Mouse (Mus musculus) cerebellum, adult 2 months (tissue): ENCODE results near the gene Rnd2. TPM values are rescaled to one million over a fixed set of nuclear protein-coding genes. Genes with fewer than 3 reads are reported as not detected.
A peak's percentile ranks its signal among the peaks of the same experiment; 100 is the strongest.

Experiments used
- DNase-seq, 2 experiments: peaks; one replicate each; pipeline ENCODE4 v3.0.0; 2021
- H3K27ac ChIP-seq: fragments of 200-500 bp; 2 replicates; pipeline ENCODE4 v1.5.1; 2012; ENCODE audit warnings: low read length, control low read depth, inconsistent platforms; ENCODE audit not compliant: insufficient read depth
- H3K27me3 ChIP-seq: fragments of 200-500 bp; 2 replicates; pipeline ENCODE4 v1.6.1; 2012; ENCODE audit warnings: inconsistent platforms, mild to moderate bottlenecking, low read length, moderate library complexity; ENCODE audit not compliant: control insufficient read depth, insufficient read depth
- H3K4me1 ChIP-seq: fragments of 200-500 bp; 2 replicates; pipeline ENCODE4 v1.6.1; 2011; ENCODE audit warnings: low read length; ENCODE audit not compliant: control insufficient read depth, insufficient read depth
- H3K4me3 ChIP-seq: fragments of 200-500 bp; replicated peaks from 2 replicates; pipeline ENCODE3; 2011; ENCODE audit warnings: mild to moderate bottlenecking, low read depth, low read length, control low read depth; ENCODE audit not compliant: insufficient read depth
- CTCF ChIP-seq: fragments of 200-500 bp; IDR thresholded peaks from 2 replicates; pipeline ENCODE4 v1.5.1; 2011; ENCODE audit warnings: low read depth, mild to moderate bottlenecking, control low read depth, low read length, moderate library complexity, borderline replicate concordance; ENCODE audit not compliant: insufficient read depth
- POLR2A ChIP-seq: fragments of 200-500 bp; IDR thresholded peaks from 2 replicates; pipeline ENCODE4 v1.6.1; 2011; ENCODE audit warnings: low read length, control low read depth, borderline replicate concordance; ENCODE audit not compliant: insufficient read depth
- WGBS: fragments of 180-500 bp; shearing (Covaris S2); methylation state at CpG from one replicate; pipeline ENCODE4 v1.1.7; 2018; 5-methylcytosine and 5-hydroxymethylcytosine counted together
- polyA plus RNA-seq: library from polyadenylated mRNA; depleted of rRNA; stranded (reverse); fragments of >200 nt; gene quantifications from 2 replicates; pipeline ENCODE4 v1.2.3, GENCODE M21; 2012; rRNA removed

Rnd2 gene
- polyA plus RNA-seq, 1 experiment = 275 TPM

DNA sequence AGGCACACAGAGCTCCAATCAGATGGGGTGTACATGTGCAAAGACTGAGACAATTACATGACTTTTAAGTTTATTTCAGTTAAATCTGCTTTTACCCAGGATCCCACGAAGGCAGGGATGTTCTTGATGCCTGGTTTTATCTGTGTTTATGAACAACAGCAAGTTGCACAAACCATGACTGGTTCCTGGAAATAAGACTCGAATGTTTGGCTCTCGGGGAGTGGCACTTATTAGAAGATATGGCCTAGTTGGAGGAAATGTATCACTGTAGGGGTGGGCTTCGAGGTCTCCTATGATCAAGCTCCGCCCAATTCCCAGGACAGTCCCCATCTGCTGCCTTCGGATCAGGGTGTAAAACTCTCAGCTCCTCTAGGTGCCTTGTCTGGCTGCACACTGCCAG, 21.3 kb downstream of the Rnd2 start:
- H3K27me3 ChIP-seq = no peaks in the 10 kb centered on the region
- WGBS = 65% methylated on average over 6 of the region's 6 CpGs
- H3K4me3 ChIP-seq = no peak overlapping the region
- DNase-seq = no peak
- no peak overlapping the region for H3K27ac ChIP-seq
- H3K4me1 ChIP-seq = no peaks in the 10 kb centered on the region
- TF ChIP-seq CTCF (no peak), POLR2A (no peak)

DNA sequence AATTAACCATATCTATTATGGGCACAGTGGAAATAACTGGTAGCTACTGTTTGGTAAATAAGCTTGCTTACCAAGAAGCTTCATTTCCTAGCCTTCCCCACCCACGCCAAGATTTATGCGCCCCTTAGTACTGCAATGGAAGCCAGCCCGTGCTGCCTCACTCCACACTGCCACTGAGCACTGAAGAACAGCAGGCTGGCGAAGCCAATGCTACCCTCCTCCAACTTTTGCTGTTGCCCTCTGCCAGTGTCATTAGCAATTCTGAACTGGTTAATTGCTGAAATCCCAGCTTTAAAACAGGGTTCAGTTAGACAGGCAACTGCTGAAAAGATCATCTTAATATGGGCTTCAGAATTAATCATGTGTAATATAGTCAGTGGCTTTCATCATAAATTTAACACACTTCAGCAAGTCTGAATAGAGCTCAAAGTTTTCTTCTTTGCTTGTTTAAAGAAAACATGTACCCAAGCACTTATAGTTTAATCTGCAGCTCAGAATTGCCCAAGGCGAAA, 41.5 kb downstream of the Rnd2 start:
- Histone ChIP-seq H3K4me1 (no peaks in the 10 kb centered on the region), H3K27ac (no peak overlapping the region), H3K27me3 (no peaks in the 10 kb centered on the region), H3K4me3 (no peak overlapping the region)
- TF ChIP-seq CTCF (no peak), POLR2A (no peak)
- 55% methylated on average over 5 of the region's 5 CpGs for WGBS
- no peak for DNase-seq

DNA sequence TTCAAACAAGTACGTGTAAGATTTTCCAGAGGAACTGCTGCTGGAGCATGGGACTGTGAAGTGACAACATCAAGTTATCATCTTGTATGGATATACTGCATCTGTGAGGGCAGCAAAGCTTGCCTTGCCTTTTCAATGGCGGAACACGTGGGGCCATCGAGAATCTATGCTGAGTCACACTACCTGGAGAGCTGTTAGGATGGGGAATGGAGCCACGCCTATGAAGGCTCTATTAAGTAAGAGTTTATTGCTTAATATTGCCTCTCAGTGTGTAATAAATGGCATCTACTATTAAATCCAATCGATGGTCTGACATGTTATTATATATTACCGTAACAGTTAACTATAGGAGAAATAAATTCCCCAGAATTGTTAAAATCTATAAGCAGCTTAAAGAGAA, 42.3 kb downstream of the Rnd2 start:
- Histone ChIP-seq H3K4me3 (no peak overlapping the region), H3K27ac (no peak overlapping the region), H3K27me3 (no peaks in the 10 kb centered on the region), H3K4me1 (no peaks in the 10 kb centered on the region)
- WGBS = 93% methylated on average over 7 of the region's 7 CpGs
- TF ChIP-seq POLR2A (no peak), CTCF (no peak)
- DNase-seq = no peak

DNA sequence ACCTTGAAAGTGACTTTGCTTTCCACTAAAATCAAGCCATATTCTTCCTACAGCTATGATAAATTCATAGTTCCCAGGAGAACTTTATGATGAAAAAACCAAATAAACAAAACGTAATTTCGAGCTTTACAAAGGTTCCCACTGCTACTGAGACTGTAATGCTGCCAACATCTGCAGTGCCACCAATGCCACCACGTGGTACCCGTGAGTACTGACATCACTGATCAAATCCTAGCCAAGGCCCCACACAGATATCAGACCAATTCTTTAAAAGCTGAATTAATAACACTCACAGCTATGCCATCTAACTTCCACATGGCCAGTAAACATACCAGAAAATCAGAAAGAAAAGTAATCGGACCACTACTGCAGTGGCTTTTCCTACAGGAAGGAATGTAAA, 54.1 kb downstream of the Rnd2 start:
- Histone ChIP-seq H3K4me1 (no peaks in the 10 kb centered on the region), H3K4me3 (no peak overlapping the region), H3K27ac (no peak overlapping the region), H3K27me3 (no peaks in the 10 kb centered on the region)
- 34% methylated on average over 5 of the region's 5 CpGs for WGBS
- no peak for TF ChIP-seq POLR2A
- peak; percentile 17; the same call in 1 of the 2 replicates for TF ChIP-seq CTCF
- no peak for DNase-seq

DNA sequence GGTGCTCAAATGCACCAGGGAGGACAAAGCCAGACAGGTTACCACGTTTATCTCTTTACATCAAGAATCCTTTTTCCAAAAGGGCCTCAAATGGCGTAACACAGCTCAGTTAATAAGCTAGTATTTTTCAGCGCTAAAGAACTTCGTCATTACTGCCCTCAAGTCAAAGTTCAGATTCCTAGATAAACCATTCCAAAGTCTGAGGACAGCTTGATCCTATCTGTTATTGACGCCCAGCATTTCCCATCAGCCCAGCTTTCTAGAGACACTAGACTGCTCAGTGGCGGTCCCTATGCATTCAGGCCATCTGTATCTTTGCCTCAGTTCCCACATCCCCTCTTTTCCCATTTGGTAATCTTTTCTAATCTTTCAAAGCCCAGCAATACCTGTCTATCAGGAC, 54.6 kb downstream of the Rnd2 start:
- DNase-seq = no peak
- no peaks in the 10 kb centered on the region for H3K4me1 ChIP-seq
- H3K27me3 ChIP-seq = no peaks in the 10 kb centered on the region
- no peak for TF ChIP-seq POLR2A
- TF ChIP-seq CTCF = no peak
- WGBS = 91% methylated on average over 6 of the region's 6 CpGs
- H3K4me3 ChIP-seq = no peak overlapping the region
- no peak overlapping the region for H3K27ac ChIP-seq

Other genes starting within 250 kb of the Rnd2 start
- gene Ezh1, start 238.5 kb upstream of the Rnd2 start, polyA plus RNA-seq = 64.4 and 70.7 TPM in 2 replicates
- gene Ramp2, start 219.0 kb upstream of the Rnd2 start, polyA plus RNA-seq = 50.3 and 52.7 TPM in 2 replicates
- gene Vps25, start 211.3 kb upstream of the Rnd2 start, polyA plus RNA-seq = 66.8 and 67.0 TPM in 2 replicates
- 2.6 and 3.1 TPM in 2 replicates for gene Wnk4, start 204.4 kb upstream of the Rnd2 start, polyA plus RNA-seq
- gene Cntd1, start 186.0 kb upstream of the Rnd2 start, polyA plus RNA-seq = 0.65 TPM in 2 replicates
- gene Coa3, start 185.9 kb upstream of the Rnd2 start, polyA plus RNA-seq = 174 and 218 TPM in 2 replicates
- gene Becn1, start 162.7 kb upstream of the Rnd2 start, polyA plus RNA-seq = 122 and 132 TPM in 2 replicates
- gene Psme3, start 148.8 kb upstream of the Rnd2 start, polyA plus RNA-seq = 98.4 and 100 TPM in 2 replicates
- gene Aoc2, start 139.9 kb upstream of the Rnd2 start, polyA plus RNA-seq = 2.9 and 3.0 TPM in 2 replicates
- gene Aoc3, start 134.4 kb upstream of the Rnd2 start, polyA plus RNA-seq = 0.75 and 0.76 TPM in 2 replicates
- gene G6pc, start 97.4 kb upstream of the Rnd2 start, polyA plus RNA-seq = 0.08 TPM in 1 of 2 replicates, not detected in the other
- 53.2 and 55.3 TPM in 2 replicates for gene Aarsd1, start 47.4 kb upstream of the Rnd2 start, polyA plus RNA-seq
- 2.9 and 3.1 TPM in 2 replicates for gene Gm27029, start 40.2 kb upstream of the Rnd2 start, polyA plus RNA-seq
- 31.8 and 32.0 TPM in 2 replicates for gene Rundc1, start 39.9 kb upstream of the Rnd2 start, polyA plus RNA-seq
- 1.2 and 1.8 TPM in 2 replicates for gene Ptges3l, start 39.7 kb upstream of the Rnd2 start, polyA plus RNA-seq
- gene Rpl27, start 22.7 kb upstream of the Rnd2 start, polyA plus RNA-seq = 400 and 422 TPM in 2 replicates
- gene Ifi35, start 16.6 kb upstream of the Rnd2 start, polyA plus RNA-seq = 6.2 and 6.3 TPM in 2 replicates
- gene Vat1, start 1.2 kb downstream of the Rnd2 start, polyA plus RNA-seq = 44.6 and 49.2 TPM in 2 replicates
- gene Brca1, start 87.0 kb downstream of the Rnd2 start, polyA plus RNA-seq = 0.59 and 0.67 TPM in 2 replicates
- 137 and 147 TPM in 2 replicates for gene Nbr1, start 87.2 kb downstream of the Rnd2 start, polyA plus RNA-seq
- gene Tmem106a, start 117.2 kb downstream of the Rnd2 start, polyA plus RNA-seq = 1.6 and 2.0 TPM in 2 replicates
- not detected in 2 replicates for gene Gm11634, start 134.3 kb downstream of the Rnd2 start, polyA plus RNA-seq
- gene Rdm1, start 162.2 kb downstream of the Rnd2 start, polyA plus RNA-seq = 13.7 and 13.9 TPM in 2 replicates
- 14.5 and 16.6 TPM in 2 replicates for gene Arl4d, start 200.5 kb downstream of the Rnd2 start, polyA plus RNA-seq